Mouse (Mus musculus) C2C12 (cell line): Measurements from ENCODE around the gene Sycp1.

Source experiments
- CTCF ChIP-seq: IDR thresholded peaks from one replicate; pipeline ENCODE4 v1.5.1; 2011; ENCODE audit not compliant: control insufficient read depth, insufficient read depth, insufficient read length
- USF1 ChIP-seq: IDR thresholded peaks from one replicate; pipeline ENCODE4 v1.6.1; 2011; ENCODE audit warnings: low read depth, mild to moderate bottlenecking, control low read depth, moderate library complexity

- no peak for TF ChIP-seq CTCF
- TF ChIP-seq USF1: no peak
Measured at GRCm38 (mm10) chr3:102782618-102783017, 153.3 kb downstream of the Sycp1 start, which contains the start of gene Tshb.
